Mouse (Mus musculus): ENCODE results near the gene Crip1. TPM values are rescaled to one million over a fixed set of nuclear protein-coding genes. Genes with fewer than 3 reads are reported as not detected.

The Crip1 gene
- 102 and 107 TPM in 2 replicates for polyA plus RNA-seq (2016; fragmentation: Nextera tagmentation; extraction: Ambion mirVana)

DNA sequence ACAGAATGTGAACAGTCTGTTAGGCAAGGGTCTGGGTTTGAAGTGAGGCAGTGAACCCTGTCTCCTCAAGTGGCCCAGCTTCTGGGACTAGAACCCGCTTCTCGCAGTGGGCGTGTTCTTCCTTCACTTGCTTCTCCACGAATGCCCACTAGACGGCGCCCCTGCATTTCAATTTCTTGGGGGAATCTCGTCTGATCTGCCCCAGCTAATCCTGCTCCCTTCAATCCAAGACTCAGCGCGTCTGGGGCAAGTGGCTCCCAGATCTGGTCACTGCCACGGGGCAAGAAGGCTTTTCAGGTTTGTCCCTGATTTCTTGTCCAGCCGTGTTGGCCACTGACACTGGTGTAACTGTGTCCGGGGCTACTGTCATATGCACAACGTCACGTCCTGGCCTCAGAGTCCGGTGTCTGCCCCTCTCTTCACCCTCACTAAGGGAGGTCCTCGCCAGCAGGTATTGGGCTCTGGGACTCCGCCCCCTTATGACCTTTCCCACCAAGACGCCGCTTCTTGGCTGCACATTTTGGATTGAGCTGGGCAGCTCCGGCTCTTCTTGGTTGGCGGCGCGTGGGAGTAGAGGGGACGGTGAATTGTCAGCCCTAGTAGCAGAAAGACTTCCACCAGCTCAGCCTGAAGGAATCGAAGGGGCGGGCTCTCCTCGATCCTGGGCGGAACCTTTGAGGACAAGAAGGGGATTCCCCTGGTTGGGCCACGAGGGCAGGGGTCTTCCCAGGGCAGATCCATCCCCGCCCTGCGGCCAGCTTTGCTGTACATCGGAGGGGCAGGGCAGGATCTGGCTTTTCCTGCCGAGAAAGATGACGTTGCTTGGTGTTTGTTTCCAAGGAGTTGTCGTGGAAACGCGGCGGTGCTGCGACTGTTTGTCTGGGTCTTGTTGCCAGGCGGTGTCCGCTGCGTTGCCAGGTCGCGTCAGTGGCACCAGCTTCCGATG, at the start of gene Crip1:
Crip1 (plus strand) TSS at position 205 of the 946 bp plus-strand sequence.
- peaks cover 70% of the 10 kb centered on the region for H3K27me3 ChIP-seq

GRCm38 (mm10) chr12:113097040-113097439, 49.1 kb upstream of the Crip1 start:
- no peak overlapping the region for H3K27ac ChIP-seq
- H3K4me2 ChIP-seq (replicated peaks) = peak overlapping the region; percentile 85
- ATAC-seq (ENCODE audit: insufficient number of reproducible peaks, insufficient read depth, low FRiP score, low TSS enrichment) = no peak
- H3K9ac ChIP-seq = peak overlapping the region; percentile 100; the same call in 1 of the 2 replicates
- H3K4me3 ChIP-seq = peak overlapping the region; percentile 100; the same call in 1 of the 2 replicates
- H3K4me1 ChIP-seq = peaks cover 28% of the 10 kb centered on the region
- WGBS = 86% methylated on average over 5 of the region's 5 CpGs
- H3K9me3 ChIP-seq = no peaks in the 10 kb centered on the region
- 0 out of 2 replicates have a peak, but pooled peaks cover 11% of the 10 kb centered on the region for H3K36me3 ChIP-seq
- H3K27me3 ChIP-seq = no peaks in the 10 kb centered on the region

More for the DNA sequence above, at the start of gene Crip1:
- H3K4me1 ChIP-seq = peaks cover 17% of the 10 kb centered on the region
- H3K9me3 ChIP-seq = no peaks in the 10 kb centered on the region
- H3K36me3 ChIP-seq = no peaks in the 10 kb centered on the region
- ATAC-seq (ENCODE audit: insufficient number of reproducible peaks, insufficient read depth, low FRiP score, low TSS enrichment) = no peak
- no peak within 1 kb of the TSS for H3K27ac ChIP-seq
- H3K4me3 ChIP-seq = 0 out of 2 replicates have a peak within 1 kb of the TSS, but pooled peaks have one; percentile 8
- 8% methylated on average over 45 of the region's 45 CpGs for WGBS
- peak within 1 kb of the TSS; percentile 43 for H3K4me2 ChIP-seq (replicated peaks)
- no peak within 1 kb of the TSS for H3K9ac ChIP-seq

DNA sequence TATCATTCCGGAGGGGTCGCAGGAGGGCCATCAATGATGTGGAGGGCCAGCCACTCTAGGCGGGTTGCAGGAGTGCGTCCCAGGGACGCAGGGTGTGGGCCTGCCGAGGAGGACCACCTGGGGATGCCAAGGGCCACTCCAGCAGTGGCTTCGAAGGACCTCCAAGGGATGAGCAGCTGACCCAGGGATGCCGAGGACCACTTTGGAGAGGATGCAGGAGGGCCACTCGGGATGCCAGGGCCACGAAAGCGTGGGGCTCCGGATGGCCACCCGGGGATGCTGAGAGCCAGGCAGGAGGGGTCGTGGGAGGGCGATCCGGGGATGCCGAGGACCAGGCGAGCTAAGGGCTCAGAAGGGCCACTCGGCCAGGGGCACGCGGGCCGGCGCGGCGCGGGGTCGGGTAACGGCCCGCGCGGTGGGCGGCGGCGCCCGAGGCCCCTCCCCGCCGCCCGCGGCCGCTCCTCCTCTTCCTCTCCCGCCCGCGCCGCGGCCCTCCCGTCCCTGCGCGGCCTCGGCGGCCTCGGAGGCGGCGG, 48.3 kb upstream of the Crip1 start, which contains the start of gene Mta1:
Mta1 (plus strand) TSS at position 530 of the 533 bp plus-strand sequence.
- peak; percentile 38; the same call in 1 of the 2 replicates for ATAC-seq (ENCODE audit: insufficient number of reproducible peaks, insufficient read depth, low FRiP score, low TSS enrichment)
- WGBS = 1% methylated on average over 42 of the region's 53 CpGs
- peaks cover 28% of the 10 kb centered on the region for H3K4me1 ChIP-seq

DNA sequence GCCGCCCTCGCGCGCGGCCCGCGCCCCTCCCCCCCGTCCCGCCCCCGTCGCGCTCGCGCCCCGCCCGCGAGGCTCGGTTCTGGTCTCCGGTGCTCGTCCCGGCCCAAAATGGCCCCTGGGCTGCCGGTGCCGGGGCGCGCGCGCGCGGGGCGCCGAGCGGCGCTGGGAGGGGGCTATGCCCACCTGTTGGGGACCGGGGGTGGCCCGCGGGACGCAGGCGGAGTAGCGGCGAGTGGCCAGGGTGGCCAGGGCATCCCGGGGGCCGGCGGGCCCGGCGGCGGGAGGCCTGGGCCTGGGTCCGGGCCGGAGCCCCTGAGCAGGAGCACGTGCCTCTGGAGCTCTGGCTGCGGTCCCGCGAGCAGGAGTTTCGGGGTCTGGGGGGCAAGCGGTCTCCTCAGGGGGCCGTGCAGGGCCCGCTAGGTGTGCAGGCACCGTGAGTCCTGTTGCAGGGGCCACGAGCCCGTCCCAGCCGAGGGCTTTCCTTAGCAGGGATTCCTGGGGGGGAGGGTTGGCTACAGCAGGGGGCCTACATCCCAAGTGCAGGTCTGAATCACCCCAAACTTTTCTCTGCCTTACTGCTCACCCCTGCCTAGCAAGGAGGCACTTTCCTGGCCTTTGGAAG, 47.5 kb upstream of the Crip1 start:
- 0 out of 2 replicates have a peak, but pooled peaks cover 11% of the 10 kb centered on the region for H3K36me3 ChIP-seq
- peaks cover 28% of the 10 kb centered on the region for H3K4me1 ChIP-seq
- H3K4me3 ChIP-seq = peak overlapping the region; percentile 100
- peak overlapping the region; percentile 100 for H3K9ac ChIP-seq
- ATAC-seq (ENCODE audit: insufficient number of reproducible peaks, insufficient read depth, low FRiP score, low TSS enrichment) = 0 out of 2 replicates have a peak, but pooled peaks have one; percentile 11
- peak overlapping the region; percentile 88 for H3K27ac ChIP-seq
- H3K9me3 ChIP-seq = no peaks in the 10 kb centered on the region
- WGBS = under 1% methylated on average over 26 of the region's 60 CpGs
- H3K4me2 ChIP-seq (replicated peaks) = peak overlapping the region; percentile 95
- no peaks in the 10 kb centered on the region for H3K27me3 ChIP-seq

More for the DNA sequence above, 48.3 kb upstream of the Crip1 start, which contains the start of gene Mta1:
- Histone ChIP-seq H3K27me3 (no peaks in the 10 kb centered on the region), H3K9me3 (no peaks in the 10 kb centered on the region), H3K4me2 (replicated peaks) (peak within 1 kb of the TSS; percentile 95), H3K9ac (peak within 1 kb of the TSS; percentile 100), H3K4me3 (peak within 1 kb of the TSS; percentile 100), H3K36me3 (0 out of 2 replicates have a peak, but pooled peaks cover 11% of the 10 kb centered on the region), H3K27ac (peak within 1 kb of the TSS; percentile 88)

DNA sequence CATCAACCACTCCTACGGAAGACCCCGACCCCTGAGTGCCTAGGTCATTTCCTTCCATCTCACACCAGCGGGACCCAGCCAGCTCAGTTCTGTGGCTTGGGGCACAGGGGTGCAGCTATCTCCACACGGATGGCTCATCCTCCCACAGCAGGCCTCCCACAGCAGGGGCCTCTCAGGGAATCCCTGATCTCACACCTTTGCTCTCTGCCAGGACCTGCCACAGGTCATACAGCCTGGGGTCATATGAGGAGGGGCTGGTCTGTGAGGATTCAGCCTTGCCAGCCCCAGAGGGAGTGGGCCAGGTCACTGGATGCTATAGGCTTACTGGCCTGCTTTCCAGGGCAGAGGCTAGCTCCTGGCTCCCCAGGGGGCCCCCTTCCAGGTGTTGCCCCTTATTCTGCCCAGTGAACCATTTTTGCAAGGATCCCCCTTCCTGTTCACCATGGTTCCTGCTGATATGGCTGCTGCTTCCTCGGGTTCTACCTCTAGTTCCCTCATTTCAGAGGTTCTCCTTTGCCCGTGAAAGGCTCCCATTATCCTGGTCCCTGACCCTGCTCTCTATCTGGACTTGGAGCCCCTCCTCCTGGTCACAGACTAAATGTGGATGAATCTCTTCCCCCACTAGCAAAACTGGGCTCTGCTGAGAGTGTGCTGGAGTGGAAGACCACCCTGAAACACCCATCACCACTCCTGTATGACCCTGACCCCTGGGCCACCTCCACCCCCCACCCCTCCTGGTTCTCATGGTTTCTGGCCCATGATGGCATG, 46.5 kb upstream of the Crip1 start:
- Histone ChIP-seq H3K4me1 (peaks cover 28% of the 10 kb centered on the region), H3K36me3 (peaks cover 21% of the 10 kb centered on the region; the same call in 1 of the 2 replicates)

DNA sequence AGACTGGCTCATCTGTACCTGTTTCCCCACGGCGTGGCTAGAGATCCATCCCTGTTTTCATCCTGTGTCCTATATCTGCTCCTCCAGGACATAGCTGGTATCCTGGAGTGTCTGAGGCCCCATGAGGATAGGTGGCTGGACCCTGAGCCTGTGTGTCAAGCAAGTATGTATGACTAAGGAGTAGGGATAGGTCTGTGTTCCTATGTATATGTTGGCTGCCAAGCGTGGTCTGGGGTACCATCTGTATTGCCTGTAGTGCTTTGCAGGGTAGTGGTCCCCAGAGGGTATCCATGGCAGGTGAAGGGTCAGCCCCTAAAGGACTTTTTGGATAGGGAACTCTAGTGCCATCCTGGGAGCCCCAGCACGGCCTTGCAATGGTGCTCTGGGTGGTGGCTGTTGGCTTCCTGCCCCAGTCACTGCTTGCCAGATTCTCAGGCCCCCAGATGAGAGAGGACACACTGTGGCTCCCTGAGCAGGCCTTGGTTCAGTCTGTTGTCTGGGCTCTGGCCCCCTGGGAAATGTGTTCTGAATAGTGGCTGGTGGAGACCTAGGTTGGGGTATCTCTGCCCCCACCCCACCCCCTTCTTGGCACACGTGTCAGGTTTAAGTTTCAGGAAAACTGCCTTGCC, 45.6 kb upstream of the Crip1 start:
- no peak for ATAC-seq (ENCODE audit: insufficient number of reproducible peaks, insufficient read depth, low FRiP score, low TSS enrichment)
- H3K27me3 ChIP-seq = no peaks in the 10 kb centered on the region
- H3K4me2 ChIP-seq (replicated peaks) = peak overlapping the region; percentile 95
- H3K36me3 ChIP-seq = peaks cover 25% of the 10 kb centered on the region
- no peak overlapping the region for H3K27ac ChIP-seq
- H3K4me1 ChIP-seq = peaks cover 28% of the 10 kb centered on the region
- peak overlapping the region; percentile 100; the same call in 1 of the 2 replicates for H3K4me3 ChIP-seq
- WGBS = 78% methylated on average over 5 of the region's 5 CpGs
- H3K9me3 ChIP-seq = no peaks in the 10 kb centered on the region
- H3K9ac ChIP-seq = 0 out of 2 replicates have a peak overlapping the region, but pooled peaks have one; percentile 100

More for the DNA sequence above, 46.5 kb upstream of the Crip1 start:
- Histone ChIP-seq H3K27me3 (no peaks in the 10 kb centered on the region), H3K4me3 (peak overlapping the region; percentile 100), H3K27ac (peak overlapping the region; percentile 20; the same call in 1 of the 2 replicates), H3K9me3 (no peaks in the 10 kb centered on the region), H3K4me2 (replicated peaks) (peak overlapping the region; percentile 95), H3K9ac (peak overlapping the region; percentile 100)
- 33% methylated on average over 6 of the region's 6 CpGs for WGBS
- ATAC-seq (ENCODE audit: insufficient number of reproducible peaks, insufficient read depth, low FRiP score, low TSS enrichment) = no peak

DNA sequence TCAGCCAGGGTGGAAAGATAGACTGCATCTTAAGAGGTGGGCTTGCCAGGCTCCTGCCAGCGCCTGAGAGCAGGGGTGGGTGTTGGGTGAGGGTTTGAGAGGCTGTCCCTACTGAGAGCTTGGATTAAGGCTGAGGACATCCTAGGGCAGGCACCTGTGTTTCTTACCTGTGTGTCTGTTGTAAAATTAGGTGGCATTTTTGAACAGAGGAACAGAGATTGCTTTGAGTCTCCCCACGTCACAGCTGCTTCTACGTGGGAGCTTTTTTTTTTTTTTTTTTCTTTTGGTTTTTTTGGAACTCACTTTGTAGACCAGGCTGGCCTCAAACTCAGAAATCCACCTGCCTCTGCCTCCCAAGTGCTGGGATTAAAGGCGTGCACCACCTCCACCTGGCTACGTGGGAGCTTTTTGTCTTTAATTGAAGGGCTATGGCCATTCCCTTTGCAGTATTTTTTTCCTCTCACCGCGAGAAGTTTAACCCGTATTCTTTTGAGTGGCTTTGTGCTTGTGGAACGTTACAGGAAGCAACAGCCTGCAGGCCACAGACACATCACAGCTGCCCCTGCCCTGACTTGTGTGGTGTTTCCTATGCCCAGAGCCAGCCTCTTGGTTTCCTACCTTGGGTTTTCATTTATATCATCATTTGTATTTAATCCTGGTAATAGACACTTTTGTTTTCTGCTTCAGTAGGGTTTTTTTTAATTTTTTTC, 44.7 kb upstream of the Crip1 start:
- Histone ChIP-seq H3K4me1 (peaks cover 28% of the 10 kb centered on the region), H3K36me3 (peaks cover 28% of the 10 kb centered on the region), H3K27ac (no peak overlapping the region), H3K9me3 (no peaks in the 10 kb centered on the region), H3K4me3 (no peak overlapping the region), H3K9ac (no peak overlapping the region), H3K27me3 (no peaks in the 10 kb centered on the region), H3K4me2 (replicated peaks) (no peak overlapping the region)
- WGBS = 86% methylated on average over 9 of the region's 9 CpGs
- no peak for ATAC-seq (ENCODE audit: insufficient number of reproducible peaks, insufficient read depth, low FRiP score, low TSS enrichment)

DNA sequence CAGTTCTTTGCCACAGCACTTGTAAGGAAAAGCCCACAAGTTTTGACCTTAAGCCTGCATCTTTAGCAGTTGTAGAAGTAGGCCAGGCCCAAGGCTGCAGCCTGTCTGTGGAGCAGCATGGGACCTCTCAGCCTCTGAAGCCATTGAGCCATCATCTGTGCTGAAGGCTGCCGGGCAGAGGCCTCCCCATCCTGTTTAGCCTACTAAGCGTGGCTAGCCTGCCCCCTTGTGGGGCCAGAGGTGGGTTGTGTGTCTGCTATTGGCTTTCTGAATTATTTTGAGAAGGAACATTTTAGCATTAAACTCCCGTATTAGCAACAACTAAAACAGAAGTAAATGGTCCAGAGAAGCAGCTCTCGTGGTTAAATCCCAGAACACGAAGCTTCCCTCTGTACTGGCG, 43.7 kb upstream of the Crip1 start:
- Histone ChIP-seq H3K4me3 (no peak overlapping the region), H3K4me1 (peaks cover 23% of the 10 kb centered on the region), H3K27me3 (no peaks in the 10 kb centered on the region), H3K36me3 (peaks cover 28% of the 10 kb centered on the region), H3K27ac (no peak overlapping the region), H3K9ac (no peak overlapping the region), H3K9me3 (no peaks in the 10 kb centered on the region), H3K4me2 (replicated peaks) (no peak overlapping the region; the same call in 1 of the 2 replicates)
- 66% methylated on average over 6 of the region's 6 CpGs for WGBS
- ATAC-seq (ENCODE audit: insufficient number of reproducible peaks, insufficient read depth, low FRiP score, low TSS enrichment) = no peak

DNA sequence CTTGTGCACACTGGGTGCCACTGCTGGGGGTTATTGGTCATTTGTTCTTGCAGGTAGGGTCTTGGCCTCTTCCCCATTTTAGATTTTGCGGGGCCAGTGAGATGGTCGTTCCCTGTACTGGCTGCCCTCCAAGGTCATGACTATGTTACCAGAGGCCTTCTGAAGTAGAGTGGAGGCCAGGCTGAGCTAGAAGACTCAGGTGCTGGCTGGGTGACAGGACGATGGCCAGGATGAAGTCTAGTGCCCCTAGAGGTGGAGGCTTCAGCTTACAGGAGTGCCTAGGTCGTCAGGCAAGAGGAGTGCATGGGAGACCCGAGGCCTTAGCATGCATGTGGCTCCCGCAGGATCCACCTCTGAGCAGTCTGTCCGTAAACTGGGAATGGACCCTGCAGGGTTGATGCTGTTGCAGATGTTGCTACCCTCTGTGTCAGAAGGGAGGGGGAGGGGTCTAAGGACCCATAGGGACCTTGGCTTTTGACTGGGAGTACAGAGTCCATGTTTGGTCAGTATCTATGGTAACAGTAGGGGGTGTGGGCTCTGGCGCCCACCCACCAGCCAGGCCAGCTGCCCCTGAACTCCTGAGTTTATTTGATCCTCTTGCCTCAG, 42.2 kb upstream of the Crip1 start:
- H3K9ac ChIP-seq = no peak overlapping the region
- H3K4me3 ChIP-seq = no peak overlapping the region
- 83% methylated on average over 8 of the region's 8 CpGs for WGBS
- no peak overlapping the region for H3K4me2 ChIP-seq (replicated peaks)
- ATAC-seq (ENCODE audit: insufficient number of reproducible peaks, insufficient read depth, low FRiP score, low TSS enrichment) = peak; percentile 7; the same call in 1 of the 2 replicates
- H3K36me3 ChIP-seq = peaks cover 28% of the 10 kb centered on the region
- peaks cover 18% of the 10 kb centered on the region for H3K4me1 ChIP-seq
- H3K27ac ChIP-seq = no peak overlapping the region
- H3K27me3 ChIP-seq = no peaks in the 10 kb centered on the region
- no peaks in the 10 kb centered on the region for H3K9me3 ChIP-seq

Data from embryonic facial prominence, embryonic 12.5 days (tissue).